Mouse (Mus musculus) layer of hippocampus, adult 9-10 months (tissue): ENCODE data around the gene Nfix.
"Not testable (repeated sequence)": the region's sequence is repeated elsewhere in the genome, so short reads cannot be mapped to it uniquely, and the experiment has no call there.

Experiments
- DNase-seq: peaks from one replicate; pipeline ENCODE4 v3.0.0; 2022; ENCODE audit warnings: low spot score

The Nfix gene

DNA sequence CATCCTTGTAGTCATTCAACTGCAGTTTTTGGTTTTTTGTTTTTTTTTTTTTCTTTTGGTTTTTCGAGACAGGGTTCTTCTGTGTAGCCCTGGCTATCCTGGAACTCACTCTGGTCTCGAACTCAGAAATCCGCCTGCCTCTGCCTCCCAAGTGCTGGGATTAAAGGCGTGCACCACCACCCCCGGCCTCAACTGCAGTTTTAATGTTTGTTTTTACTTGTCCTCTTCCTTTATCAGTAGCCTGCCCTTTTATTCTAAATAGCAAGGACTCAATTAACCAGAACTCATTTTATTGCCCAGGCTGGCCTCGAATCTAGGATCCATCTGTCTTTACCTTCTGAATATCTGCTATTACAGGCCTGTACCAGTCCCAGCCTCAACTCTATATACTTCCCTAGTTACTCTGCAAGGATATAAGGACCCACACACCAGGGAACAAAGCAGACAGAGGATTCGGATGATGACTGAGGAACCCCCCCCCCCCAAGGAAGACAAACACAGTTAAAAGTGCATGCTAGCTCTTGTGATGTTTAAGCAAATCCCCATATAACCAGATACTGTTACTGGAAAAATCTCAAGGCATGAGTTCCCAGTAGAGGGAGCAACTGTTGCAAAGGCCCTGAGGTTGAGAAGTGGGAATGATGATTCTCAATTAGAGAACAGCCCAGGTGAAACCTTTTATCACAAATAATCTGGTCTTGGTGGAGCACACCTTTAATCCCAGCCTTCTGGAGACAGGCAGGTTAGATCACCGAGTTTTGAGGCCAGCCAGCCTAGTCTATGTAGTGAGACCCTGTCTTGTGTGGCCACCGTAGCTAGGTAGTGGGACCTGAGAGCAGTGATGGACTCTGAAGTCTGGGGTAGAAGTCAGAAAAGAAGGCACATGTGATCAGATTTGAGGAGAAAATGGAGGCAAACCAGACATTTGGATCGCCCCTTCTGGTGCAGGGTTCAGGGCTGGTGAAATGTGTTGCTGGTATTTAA lies 32.9 kb upstream of the Nfix start:
- no peak for DNase-seq

DNA sequence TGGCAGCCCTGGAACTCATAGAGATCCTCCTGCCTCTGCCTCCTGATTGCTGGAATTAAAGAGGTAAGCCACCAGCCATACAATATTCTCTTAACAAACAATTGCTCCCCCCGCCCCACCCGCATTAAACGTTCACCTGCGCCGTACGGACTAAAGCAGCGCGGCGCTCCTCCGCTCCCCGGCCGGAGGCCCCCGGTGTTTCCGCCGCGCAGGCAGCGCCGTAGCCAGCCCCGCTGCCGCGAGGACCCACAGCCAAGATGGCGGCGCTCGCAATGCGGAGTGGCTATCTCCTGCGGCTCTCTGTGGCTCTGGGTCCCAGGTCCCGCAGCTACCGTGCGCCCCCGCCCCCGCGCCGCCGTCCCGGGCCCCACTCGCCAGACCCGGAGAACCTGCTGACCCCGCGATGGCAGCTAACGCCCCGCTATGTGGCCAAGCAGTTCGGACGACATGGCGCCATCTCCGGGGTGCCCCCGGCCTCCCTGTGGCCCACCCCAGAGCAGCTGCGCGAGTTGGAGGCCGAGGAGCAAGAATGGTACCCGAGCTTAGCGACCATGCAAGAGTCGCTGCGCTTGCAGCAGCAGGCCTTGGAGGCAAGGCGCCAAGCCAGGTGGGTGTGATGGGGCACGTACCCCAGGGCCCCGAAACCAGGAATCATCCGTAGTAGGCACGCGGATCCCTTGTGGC lies 32.0 kb upstream of the Nfix start:
- DNase-seq, result no peak

DNA sequence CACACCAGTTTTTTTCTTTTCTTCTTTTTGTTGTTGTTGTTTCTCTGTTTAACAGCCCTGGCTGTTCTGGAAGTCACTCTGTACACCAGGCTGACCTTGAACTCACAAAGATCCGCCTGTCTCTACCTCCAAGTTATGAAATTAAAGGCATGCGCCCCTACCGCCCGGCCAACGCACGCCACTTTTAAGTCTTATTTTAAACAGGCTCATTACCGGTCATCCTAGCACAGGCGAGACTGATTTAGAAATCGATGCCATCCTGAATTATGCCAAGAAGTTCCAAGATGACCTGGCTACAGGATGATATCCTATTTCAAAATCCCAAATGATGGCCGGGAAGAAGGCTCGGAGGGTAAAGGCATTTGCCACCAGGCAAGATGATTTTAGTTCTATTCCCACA lies 31.3 kb upstream of the Nfix start, which contains the start of gene Gadd45gip1:
Gene Gadd45gip1, plus strand, starts transcription at position 33 of the 400 bp plus-strand sequence.
- DNase-seq, result no peak

DNA sequence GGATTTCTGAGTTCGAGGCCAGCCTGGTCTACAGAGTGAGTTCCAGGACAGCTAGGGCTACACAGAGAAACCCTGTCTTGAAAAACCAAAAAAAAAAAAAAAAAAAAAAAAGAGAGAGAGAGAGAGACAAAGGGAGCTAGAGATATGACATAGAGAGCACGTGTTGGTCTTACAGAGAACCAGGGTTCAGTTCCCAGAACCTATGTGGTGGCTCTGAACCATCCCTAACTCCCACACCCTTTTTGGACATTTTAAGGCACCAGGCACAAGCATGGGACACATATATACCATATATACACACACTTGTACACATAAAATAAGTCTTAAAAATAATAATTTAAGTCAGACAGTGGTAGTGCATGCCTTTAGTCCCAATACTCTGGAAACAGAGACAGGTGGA lies 26.4 kb upstream of the Nfix start:
- not testable (repeated sequence) for DNase-seq

DNA sequence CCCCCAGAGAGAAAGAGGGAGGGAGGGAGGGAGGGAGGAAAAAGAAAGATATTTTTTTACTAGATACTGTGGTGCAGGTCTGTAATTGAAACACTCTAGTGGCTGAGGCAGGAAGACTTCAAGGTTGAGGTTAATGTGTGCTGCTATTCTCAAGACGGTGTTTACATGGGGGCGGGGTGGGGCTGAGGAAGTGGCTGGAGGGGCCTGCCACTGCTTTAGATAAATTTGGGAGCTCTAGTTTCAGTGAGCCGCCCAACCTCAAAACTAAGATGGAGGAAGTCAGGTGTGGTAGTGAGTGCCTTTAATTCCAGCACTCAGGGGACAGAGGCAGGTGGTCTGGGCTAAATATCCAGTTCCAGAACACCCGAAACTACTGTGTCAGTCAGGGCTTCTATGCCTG lies 25.5 kb upstream of the Nfix start:
- DNase-seq, result no peak

DNA sequence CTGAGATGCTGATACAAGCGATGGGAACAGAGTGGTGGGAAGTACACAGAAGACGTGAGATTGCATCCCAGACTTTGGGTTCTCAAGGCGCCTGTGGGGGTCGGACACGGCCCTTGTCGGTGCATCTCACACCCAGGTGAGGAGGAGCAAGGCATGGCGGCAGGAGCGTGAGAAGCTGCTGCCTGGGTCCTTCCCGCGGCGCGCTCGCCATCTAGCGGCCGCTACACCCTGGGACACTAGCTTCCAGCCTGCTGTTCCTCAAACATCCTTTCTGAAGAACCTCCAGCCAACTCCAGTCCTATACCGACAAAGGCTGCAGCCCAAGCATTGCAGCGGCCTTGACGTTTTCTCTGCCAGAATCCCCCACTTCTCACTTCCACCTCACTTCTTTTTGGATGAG lies 23.5 kb upstream of the Nfix start:
- no peak for DNase-seq

DNA sequence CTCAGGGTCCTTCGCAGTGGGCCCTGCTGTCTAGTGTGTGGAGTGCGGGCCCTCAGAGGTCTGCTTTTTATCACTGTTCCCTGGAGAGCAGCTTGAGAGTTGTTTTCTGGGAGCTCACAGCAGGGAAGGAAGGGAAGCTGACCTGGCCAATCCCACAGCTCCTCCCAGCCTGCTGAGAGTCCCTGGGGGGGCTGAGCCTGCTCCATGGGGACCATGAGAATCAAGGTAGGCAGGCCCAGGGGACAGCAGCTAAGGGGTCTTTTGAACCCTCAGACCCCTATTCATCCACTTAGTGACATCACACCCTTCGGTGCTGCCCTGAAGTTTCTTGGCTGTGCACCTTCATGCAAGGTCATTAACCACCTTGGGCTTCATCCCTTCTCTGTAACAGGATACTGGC lies 22.6 kb upstream of the Nfix start, which contains the start of gene Dand5:
Gene Dand5, minus strand, starts transcription at position 101 of the 400 bp plus-strand sequence.
- DNase-seq, result no peak

DNA sequence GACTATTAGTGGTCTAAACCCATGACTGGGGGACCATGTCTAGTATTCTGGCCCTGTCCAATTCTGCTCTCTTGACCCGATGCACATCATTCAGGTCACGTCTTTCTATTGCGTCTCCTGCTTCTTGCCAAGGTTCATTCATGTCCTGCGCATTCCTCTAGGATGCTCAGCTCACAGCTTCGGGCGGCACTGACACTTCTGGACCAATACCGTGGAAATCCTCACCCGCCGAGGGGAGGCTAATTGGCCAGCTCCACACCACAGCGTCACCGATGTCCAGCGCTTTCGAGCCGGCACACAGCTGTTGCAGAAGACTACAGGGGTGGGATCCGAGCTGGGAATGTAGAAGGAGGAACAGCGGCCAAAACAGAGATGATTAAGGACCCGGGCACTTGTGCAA lies 16.0 kb upstream of the Nfix start:
- DNase-seq, result no peak

DNA sequence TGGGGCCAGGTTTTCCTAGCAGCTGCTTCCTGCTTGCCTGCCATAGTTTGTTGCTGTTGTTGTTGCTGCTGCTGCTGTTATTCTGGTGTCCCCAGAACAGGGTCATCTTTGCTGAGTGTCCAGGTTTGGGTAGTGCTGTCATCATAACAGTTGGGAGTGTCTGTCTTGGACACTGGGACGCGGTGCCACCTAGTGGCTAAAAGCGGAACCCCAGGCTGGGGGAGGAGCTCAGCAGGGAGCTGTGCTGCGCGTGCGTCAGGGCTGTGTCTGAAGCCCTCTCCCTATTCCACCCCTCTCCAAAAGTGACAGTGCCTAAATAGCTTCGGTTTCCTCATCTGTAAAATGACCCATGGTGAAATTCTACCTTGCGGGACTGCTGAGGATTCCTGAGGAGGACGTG lies 15.4 kb upstream of the Nfix start:
- peak; percentile 92 for DNase-seq

DNA sequence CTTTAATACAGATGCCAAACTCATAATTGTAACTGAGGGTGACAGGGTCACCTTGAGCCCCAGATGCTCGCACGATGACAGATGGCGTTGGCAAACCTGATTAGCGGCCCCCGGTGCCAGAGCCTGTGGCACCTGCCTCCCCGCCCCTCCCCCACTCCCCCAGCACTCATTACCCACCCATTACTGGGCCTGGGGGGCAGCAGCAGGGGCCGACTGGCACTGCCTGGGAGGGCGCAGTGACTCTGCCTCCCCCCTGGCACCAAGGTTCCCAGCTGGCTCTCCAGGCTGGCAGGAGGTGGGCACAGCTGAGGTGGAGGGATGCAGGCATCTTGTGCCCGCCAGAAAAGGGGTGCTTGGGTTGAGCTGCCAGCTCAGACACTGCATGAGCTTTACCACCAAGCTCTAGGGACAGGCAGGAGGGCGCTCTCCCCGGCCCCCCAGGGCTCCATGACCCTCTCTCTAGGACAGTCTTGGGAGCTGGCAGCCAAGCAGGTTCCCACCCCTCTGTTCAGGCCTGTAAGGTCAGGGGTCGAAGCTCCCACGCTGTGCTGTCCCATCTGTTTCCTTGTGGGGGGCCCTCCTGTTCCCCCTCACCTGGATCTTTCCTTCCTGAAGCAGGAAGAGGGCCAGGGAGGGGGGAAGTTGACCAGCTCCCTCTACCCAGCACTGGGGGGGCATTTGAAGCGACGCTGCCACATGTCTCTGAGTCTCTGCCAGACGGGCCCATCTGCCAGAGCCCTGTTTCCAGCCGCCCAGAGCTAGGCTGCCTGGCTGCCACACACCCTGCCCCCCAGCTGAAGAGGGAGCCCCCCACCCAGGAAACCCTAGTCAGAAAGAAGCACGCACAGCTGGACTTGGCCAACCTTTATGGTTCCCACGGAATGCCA lies 14.7 kb upstream of the Nfix start:
- DNase-seq, result no peak

DNA sequence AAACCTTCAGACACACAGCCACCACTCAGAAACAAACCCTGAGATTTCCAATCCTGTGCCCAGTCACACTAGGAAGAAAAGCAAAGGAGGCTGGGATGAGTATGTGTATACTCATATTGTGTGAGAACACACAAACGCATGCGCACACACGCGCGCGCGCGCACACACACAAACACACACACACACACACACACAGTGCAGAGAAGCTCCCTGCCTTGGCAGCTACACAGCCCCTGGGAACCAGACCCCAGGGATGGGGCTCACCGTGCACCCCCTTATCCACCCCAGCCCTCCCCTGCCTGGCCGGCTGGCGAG lies 14.1 kb upstream of the Nfix start:
- DNase-seq, result no peak

DNA sequence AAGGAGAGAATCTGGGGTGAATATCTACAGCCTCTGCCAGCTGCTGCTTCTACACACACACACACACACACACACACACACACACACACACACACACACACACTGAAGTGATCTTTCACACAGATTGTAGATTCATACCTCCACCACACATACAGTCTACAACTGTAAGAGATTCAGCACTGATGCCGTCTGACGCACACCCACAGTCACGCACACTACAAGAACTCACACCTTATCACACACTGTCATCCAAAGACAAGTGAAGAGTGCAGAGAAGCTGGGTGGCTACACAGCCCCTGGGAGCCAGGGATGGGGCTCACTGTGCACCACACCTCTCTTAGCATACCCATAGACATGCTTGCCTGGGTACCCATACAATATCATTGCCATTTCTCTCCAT lies 13.7 kb upstream of the Nfix start:
- no peak for DNase-seq

DNA sequence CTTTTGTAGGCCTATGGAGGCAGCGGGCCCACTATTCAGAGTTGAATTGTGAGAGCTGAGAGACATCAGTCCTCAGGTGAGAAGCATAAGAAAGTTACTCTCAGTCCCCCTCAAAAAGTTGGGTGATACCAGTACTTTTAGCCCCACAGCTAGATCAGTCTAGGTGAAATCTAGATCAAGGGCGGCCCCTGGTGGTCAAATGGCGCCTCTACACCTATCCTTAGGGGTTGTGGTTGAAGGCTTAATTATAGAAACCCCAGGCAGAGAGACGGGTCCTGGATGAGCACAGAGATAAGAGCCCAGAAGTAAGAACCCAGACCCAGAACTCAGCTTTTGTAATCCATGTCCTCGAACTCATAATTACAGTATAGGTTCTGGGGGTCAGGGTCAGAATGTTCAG lies 12.9 kb upstream of the Nfix start:
- peak; percentile 88 for DNase-seq

DNA sequence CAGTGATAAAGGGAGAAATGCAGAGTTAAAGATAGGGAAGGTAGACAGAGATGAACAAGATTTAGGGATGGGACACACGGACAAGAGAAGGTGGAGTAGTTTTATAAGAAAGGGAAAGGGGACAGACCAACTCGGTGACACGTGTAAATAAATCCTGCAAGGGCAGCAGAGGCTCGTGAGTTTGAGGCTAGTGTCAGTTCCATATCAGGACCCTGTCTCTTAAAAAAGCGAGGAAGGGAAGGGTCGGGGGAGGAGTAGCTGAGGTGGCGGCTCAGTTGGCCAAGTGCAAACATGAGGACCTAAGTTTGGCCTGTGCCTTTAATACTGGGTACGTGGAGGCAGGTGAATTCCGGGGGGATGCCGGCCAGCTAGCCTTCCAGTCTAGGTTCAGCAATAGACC lies 11.2 kb upstream of the Nfix start:
- DNase-seq, result no peak

DNA sequence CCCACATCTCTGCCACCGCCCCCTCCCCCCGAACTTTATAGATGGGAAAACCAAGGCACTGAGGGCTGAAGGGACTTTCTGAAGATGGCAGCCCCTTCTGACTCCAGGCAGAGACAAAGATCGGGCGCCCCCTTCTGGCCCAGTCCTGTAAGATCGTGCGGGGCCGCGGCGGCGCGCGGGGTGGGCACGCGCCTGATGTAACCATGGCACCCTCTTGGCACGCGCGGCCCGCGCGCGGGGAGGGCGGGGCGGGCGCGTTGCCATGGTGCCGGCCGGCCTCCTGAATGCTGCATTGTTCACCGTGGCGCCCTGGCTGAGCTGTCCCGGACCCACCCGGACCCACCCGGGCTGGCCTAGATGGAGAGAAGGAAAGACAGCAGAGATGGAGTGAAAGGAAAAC lies 10.8 kb upstream of the Nfix start:
- peak; percentile 98 for DNase-seq

DNA sequence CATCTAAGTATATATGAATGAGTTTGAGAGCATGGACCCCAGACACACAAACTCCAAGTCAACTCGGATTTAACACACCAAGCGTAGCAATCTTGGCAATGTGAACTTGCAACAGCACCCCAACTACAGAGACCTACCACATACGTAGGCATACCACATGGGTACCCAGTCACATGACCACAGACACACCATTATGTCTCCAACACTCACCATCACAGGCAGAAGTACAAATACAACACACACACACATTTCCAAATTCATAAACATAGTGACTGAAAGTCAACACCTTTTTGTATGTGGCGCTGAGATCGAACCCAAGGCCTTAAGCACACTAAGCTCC lies 9.8 kb upstream of the Nfix start:
- no peak for DNase-seq

DNA sequence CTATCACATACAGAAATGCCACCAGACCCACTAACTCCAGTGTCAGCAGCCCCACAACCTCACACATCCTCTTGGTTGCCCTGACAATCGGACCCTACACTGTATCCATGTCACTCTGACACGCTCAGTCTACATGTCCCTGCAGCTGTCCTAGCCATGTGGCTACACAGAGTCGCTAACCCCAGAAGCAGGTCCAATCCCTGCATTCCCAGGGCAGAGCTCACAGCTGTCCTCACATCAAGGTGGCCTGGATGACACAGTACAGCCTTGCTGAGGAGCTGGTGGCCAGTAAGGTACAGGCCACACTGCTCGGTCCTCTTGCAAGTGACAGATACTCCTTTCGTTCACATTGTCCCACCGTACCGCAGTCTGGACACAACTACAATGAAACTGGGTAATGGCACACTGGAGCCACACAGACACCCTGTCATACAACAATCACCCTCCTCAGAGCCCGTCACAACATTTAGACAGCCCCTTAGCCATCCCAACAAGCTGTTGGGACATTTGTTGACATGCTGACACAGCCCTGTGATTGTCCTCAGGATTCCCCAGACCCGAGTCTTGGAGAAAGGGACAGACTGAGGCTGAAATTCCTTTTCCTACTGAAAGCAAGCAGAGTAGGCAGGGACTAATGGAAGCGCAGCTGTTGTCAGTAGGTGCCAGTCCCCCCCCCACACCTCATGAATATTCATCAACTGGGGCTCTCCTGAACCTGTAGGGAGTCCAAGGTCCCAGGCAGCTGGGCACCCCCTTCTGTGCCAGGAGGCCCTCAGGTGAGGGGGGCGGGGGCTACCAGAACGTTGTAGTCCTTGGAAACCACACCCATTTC lies 9.2 kb upstream of the Nfix start:
- no peak for DNase-seq

DNA sequence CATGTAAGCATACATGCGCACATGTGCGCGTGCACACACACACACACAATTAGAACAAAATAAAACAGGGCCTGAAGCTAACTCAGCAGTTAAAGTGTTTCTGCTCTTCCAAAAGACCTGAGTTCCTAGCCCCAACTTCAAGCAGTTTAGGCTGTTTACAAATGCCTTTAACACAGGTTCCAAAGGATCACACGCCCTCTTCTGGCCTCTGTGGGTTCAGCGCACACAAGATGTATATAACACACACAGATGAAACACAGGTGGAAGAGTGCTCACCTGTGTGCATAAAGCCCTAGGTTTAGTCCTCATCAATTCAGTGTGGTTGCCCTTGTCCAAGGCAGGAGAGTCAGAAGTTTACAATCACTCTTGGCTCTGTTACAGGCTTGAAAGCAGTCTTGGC lies 5.9 kb upstream of the Nfix start:
- DNase-seq, result no peak

DNA sequence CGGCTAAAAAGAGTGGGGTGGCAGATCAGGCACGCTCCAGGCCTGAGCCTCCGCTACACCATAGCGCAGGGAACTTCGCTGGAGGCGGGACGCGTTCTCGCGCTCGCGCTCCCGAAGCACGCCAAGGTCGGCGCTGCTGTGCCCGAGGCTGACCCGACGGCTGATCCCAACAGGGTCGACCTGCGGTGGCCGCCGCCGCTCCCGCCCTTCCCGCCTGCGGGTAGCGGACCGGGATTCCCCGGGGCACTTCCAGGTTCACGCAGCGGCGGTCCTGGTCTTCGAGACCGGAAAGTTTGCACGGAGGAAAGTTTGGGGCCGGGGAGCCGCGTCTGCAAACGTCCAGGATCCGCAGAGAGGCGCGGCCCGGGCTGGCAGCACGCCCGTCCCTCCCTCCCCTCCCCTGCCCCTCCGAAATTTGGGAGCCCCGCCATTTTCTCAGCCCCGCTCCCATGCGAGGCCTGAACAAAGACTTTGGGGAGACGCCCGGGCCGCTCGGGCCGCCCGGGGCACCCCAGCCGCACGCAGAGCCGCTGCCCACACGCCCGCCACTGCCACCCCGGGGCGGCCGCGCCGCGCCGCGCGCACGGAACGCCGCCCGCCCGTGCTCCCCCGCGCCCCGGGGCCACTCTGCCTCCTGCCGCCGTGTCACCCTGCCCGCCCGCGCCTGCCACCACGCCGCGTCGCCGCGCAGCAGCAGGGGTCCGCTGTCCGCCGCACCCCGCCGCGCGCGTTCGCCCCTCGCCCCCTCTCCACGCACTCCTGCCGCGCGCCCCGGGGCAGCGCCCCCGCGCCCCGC lies 810 bp downstream of the Nfix start:
- DNase-seq, result no peak

DNA sequence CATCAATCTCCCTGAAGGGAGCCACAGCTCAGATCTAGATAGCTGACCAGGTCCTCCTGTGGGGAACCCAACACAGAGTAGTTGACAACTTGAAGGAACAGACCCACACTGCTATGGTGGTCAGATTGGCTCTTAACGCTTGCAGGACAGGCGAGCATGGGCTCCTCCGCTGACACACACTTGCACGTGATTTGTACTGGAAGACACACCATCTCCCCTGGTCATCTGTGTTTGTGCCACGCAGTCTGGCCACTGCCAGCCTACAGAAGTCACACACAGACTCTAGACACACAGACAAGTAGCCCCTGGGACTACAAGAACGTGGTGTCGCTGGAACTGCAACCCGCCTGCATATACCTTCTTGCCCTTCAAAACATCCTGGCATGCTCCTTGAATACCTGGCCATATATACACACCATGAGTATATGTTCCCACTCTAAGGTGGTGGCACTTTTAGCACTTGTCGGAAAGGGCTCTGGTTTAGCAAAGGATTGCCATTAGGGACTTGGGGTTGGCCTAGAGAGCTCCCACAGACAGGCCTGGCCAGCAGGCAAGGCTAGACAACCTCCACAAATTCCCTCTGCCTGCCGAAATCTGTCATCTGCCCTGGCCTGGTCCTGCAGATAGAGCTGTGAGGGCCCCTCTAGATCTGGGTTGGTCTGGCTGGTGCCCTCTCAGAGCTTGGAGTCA lies 1.6 kb downstream of the Nfix start:
- DNase-seq, result no peak
